Mouse (Mus musculus) thymus, postnatal 14 days (tissue): ENCODE measurements around the gene Ern2.

Experiments used
- DNase-seq: peaks from one replicate; pipeline ENCODE4 v3.0.0; 2021

The Ern2 gene

GRCm38 (mm10) chr7:122158915-122159902 is 26.8 kb downstream of the Ern2 start, which contains the start of gene Plk1:
Plk1 (plus strand) TSS chr7:122159439.
- peak; percentile 86 for DNase-seq

- no peak for DNase-seq
Observed at GRCm38 (mm10) chr7:122158488-122158887, 27.5 kb downstream of the Ern2 start.

- DNase-seq = no peak
Observed at GRCm38 (mm10) chr7:122152473-122152872, 33.5 kb downstream of the Ern2 start.

- DNase-seq = no peak
Observed at GRCm38 (mm10) chr7:122140991-122141390, 45.0 kb downstream of the Ern2 start.

GRCm38 (mm10) chr7:122138190-122138589 is 47.8 kb downstream of the Ern2 start:
- DNase-seq = no peak

GRCm38 (mm10) chr7:122137071-122137470 is 48.9 kb downstream of the Ern2 start:
- no peak for DNase-seq

GRCm38 (mm10) chr7:122135070-122135469 is 50.9 kb downstream of the Ern2 start:
- DNase-seq = peak; percentile 20

- DNase-seq = no peak
Observed at GRCm38 (mm10) chr7:122133338-122133625, 52.7 kb downstream of the Ern2 start.

GRCm38 (mm10) chr7:122132497-122133337 is 53.3 kb downstream of the Ern2 start, which contains the start of the genes Palb2 and Dctn5:
Palb2 (minus strand) TSS chr7:122132985.
Dctn5 (plus strand) TSS chr7:122133041.
- peak; percentile 98 for DNase-seq

- DNase-seq = no peak
Observed at GRCm38 (mm10) chr7:122131834-122132233, 54.2 kb downstream of the Ern2 start.

- no peak for DNase-seq
Observed at GRCm38 (mm10) chr7:122126946-122127345, 59.1 kb downstream of the Ern2 start.

- no peak for DNase-seq
Observed at GRCm38 (mm10) chr7:122125636-122126035, 60.4 kb downstream of the Ern2 start.

GRCm38 (mm10) chr7:122123518-122123917 is 62.5 kb downstream of the Ern2 start:
- no peak for DNase-seq
